Mouse (Mus musculus): ENCODE measurements around the gene Fsip1.

DNA sequence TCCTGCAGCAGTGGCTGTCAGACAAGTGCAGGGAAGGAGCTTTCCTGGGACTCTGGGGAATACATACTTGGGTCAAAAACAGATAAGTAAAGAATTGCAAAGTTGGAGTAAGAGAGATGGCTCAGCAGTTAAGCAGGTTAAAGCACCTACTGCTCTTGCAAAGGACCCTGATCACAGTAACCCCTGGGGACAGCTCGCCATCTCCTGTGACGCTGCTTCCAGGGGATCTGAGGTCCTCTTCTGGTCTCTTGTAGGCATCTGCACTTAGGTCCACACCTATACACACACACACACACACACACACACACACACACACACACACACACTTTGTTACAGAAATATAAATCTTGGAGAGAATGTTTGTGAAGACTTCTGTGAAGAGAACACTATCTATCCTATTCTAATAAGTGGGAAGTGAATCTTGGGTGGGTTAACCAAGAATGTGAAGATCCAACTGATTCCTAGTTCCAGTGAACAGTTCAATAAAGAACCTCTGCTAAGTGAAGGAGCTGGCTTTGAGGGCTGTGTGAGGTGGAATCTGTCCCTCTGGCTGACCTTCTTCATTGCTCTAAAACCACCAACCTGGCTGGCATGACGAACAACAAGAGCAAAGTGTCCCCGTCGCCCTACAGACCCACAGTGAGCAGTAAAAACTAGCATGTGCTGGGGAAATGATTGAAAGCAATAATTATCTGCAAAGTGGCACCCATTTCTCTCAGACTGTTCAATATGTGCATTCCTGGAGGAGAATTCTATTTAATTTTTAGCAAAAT lies 129.1 kb downstream of the Fsip1 start:
- TF ChIP-seq CTCF (IDR thresholded peaks at IDR 0.05; ENCODE audit: low read depth) (no peak), EP300 (IDR thresholded peaks at IDR 0.05; ENCODE audit: low read depth) (no peak)

Measured in liver, postnatal 0 days (tissue).